Comparison of ENCODE assay signal across 10 mouse cellular contexts in genomic region chr5:117408216-117408615, GRCm38 (mm10). TPM values are rescaled to one million over a fixed set of nuclear protein-coding genes. Genes with fewer than 3 reads are reported as not detected.
A peak's percentile ranks its signal among the peaks of the same experiment; 100 is the strongest.
DNase-seq lines count a peak whose midpoint lies in the region; ATAC-seq and TF ChIP-seq lines count a peak whose summit lies in the region.
"Had no signal": no experiment of that assay in that cellular context is flagged by ENCODE, and none has a peak within 500 bp of the region (broad histone marks: within the 10 kb centered on the region; RNA-seq: fewer than 3 reads in every experiment).

No protein-coding gene starts in this region.

- H3K4me1 ChIP-seq in heart, postnatal 0 days (ENCODE audit: control insufficient read depth, insufficient read depth): no peaks in the 10 kb centered on the region
- no peaks in the 10 kb centered on the region for H3K4me1 ChIP-seq in heart, embryonic 10.5 days

- TF ChIP-seq EP300 in heart, postnatal 0 days (IDR thresholded peaks at IDR 0.05; ENCODE audit: low read depth): no peak

- ATAC-seq in heart, postnatal 0 days (ENCODE audit: insufficient read depth, low read depth): no peak
- ATAC-seq in activated CD4-positive, CD25-positive, alpha-beta regulatory T cell, adult 4 months: no peak

- no peak overlapping the region for H3K4me2 ChIP-seq in heart, postnatal 0 days (ENCODE audit: low read depth, low read length)
- H3K4me2 ChIP-seq: embryonic facial prominence, embryonic 15.5 days; limb, embryonic 13.5 days had no signal

- no peaks in the 10 kb centered on the region for H3K9me3 ChIP-seq in heart, postnatal 0 days (replicated peaks; ENCODE audit: control insufficient read depth, low read length)
- H3K9me3 ChIP-seq in heart, embryonic 10.5 days: no peaks in the 10 kb centered on the region
- H3K9me3 ChIP-seq: embryonic facial prominence, embryonic 15.5 days; limb, embryonic 13.5 days had no signal

- H3K36me3 ChIP-seq in heart, postnatal 0 days (replicated peaks; ENCODE audit: control insufficient read depth, insufficient read depth, low read length): no peaks in the 10 kb centered on the region
- H3K36me3 ChIP-seq in heart, embryonic 10.5 days: no peaks in the 10 kb centered on the region
- H3K36me3 ChIP-seq: embryonic facial prominence, embryonic 15.5 days; limb, embryonic 13.5 days had no signal

- H3K27me3 ChIP-seq in heart, postnatal 0 days (ENCODE audit: control insufficient read depth, insufficient read depth, low read length): peaks cover 15% of the 10 kb centered on the region
- H3K27me3 ChIP-seq in heart, embryonic 10.5 days (ENCODE audit: insufficient read depth, poor library complexity, severe bottlenecking): peaks cover 37% of the 10 kb centered on the region

- no peak overlapping the region for H3K27ac ChIP-seq in heart, postnatal 0 days (ENCODE audit: low read depth)
- no peak overlapping the region for H3K27ac ChIP-seq in heart, embryonic 10.5 days
- H3K27ac ChIP-seq: embryonic facial prominence, embryonic 15.5 days; limb, embryonic 13.5 days had no signal

- peak; percentile 37 for TF ChIP-seq CTCF in heart, postnatal 0 days (IDR thresholded peaks at IDR 0.05; ENCODE audit: low read depth)

- 65% methylated on average over 4 of the region's 4 CpGs for WGBS in heart, postnatal 0 days
- WGBS in heart, embryonic 10.5 days: 62% methylated on average over 4 of the region's 4 CpGs

- no peak for DNase-seq in heart, postnatal 0 days (ENCODE audit: low spot score)
- no peak for DNase-seq in heart, embryonic 10.5 days (ENCODE audit: low spot score)
- peak; percentile 42 for DNase-seq in urinary bladder, postnatal 14 days (ENCODE audit: low spot score)
- no peak for DNase-seq in urinary bladder, postnatal 36 days (ENCODE audit: low spot score in 2 of 2)
- peak; percentile 46 for DNase-seq in embryo, embryonic 11 days
- DNase-seq in mesoderm, embryonic 11.5 days (ENCODE audit: low read depth, low spot score): peak; percentile 20
- no peak for DNase-seq in left cerebral cortex, adult 8-10 months (ENCODE audit: low spot score in 2 of 2)

- H3K4me3 ChIP-seq in heart, postnatal 0 days (ENCODE audit: low read depth, low read length): no peak overlapping the region
- no peak overlapping the region for H3K4me3 ChIP-seq in heart, embryonic 10.5 days
- H3K4me3 ChIP-seq: embryonic facial prominence, embryonic 15.5 days; limb, embryonic 13.5 days had no signal

- no peak overlapping the region for H3K9ac ChIP-seq in heart, postnatal 0 days (replicated peaks; ENCODE audit: low read depth, low read length)
- H3K9ac ChIP-seq: embryonic facial prominence, embryonic 15.5 days; limb, embryonic 13.5 days had no signal

RNA-seq across cellular contexts. Expression of gene Ksr2, which starts 5.6 kb away (rescaled TPM):
- under 0.01 TPM in 1 of 2 replicates, not detected in the other for total RNA-seq in heart, postnatal 0 days (2014; rRNA removed; ENCODE audit: low replicate concordance)
- 0.01 TPM in 1 of 2 replicates, not detected in the other for polyA plus RNA-seq in heart, postnatal 0 days (2015; fragmentation: Nextera tagmentation; extraction: Ambion mirVana)
- 0.09 and 0.11 TPM in 2 replicates for polyA plus RNA-seq in heart, embryonic 10.5 days (2016; fragmentation: Nextera tagmentation; extraction: Ambion mirVana)
- polyA plus RNA-seq in activated CD4-positive, CD25-positive, alpha-beta regulatory T cell, adult 4 months (2017; shearing (Covaris generic)): under 1 TPM; 0.20 to 0.27 TPM
- 10 to 100 TPM; 40.3 to 43.9 (median 41.3) TPM for total RNA-seq in left cerebral cortex, adult 8-10 months (2022)

RNA-seq across cellular contexts. Expression of gene Rfc5, which starts 19.4 kb away (rescaled TPM):
- 19.8 and 36.3 TPM in 2 replicates for total RNA-seq in heart, postnatal 0 days (2014; rRNA removed; ENCODE audit: low replicate concordance)
- 19.2 and 19.4 TPM in 2 replicates for polyA plus RNA-seq in heart, postnatal 0 days (2015; fragmentation: Nextera tagmentation; extraction: Ambion mirVana)
- polyA plus RNA-seq in heart, embryonic 10.5 days (2016; fragmentation: Nextera tagmentation; extraction: Ambion mirVana): 91.6 and 105 TPM in 2 replicates
- 10 to 100 TPM; 32.2 to 35.6 TPM for polyA plus RNA-seq in activated CD4-positive, CD25-positive, alpha-beta regulatory T cell, adult 4 months (2017; shearing (Covaris generic))
- total RNA-seq in left cerebral cortex, adult 8-10 months (2022): 10 to 100 TPM; 11.6 to 18.0 (median 16.3) TPM

RNA-seq across cellular contexts. Expression of gene Wsb2, which starts 51.1 kb away (rescaled TPM):
- 137 and 139 TPM in 2 replicates for total RNA-seq in heart, postnatal 0 days (2014; rRNA removed; ENCODE audit: low replicate concordance)
- 77.4 and 83.2 TPM in 2 replicates for polyA plus RNA-seq in heart, postnatal 0 days (2015; fragmentation: Nextera tagmentation; extraction: Ambion mirVana)
- 79.6 and 88.4 TPM in 2 replicates for polyA plus RNA-seq in heart, embryonic 10.5 days (2016; fragmentation: Nextera tagmentation; extraction: Ambion mirVana)
- 10 to 100 TPM; 11.0 TPM for polyA plus RNA-seq in activated CD4-positive, CD25-positive, alpha-beta regulatory T cell, adult 4 months (2017; shearing (Covaris generic))
- total RNA-seq in left cerebral cortex, adult 8-10 months (2022): 100 to 1,000 TPM; 263 to 297 (median 279) TPM

Comparison
In these comparisons a context has a peak if more than half of its experiments do, and no peak if none do; other contexts are left out.
1. DNase-seq: peak in urinary bladder, postnatal 14 days (single experiment), embryo, embryonic 11 days (single experiment) and mesoderm, embryonic 11.5 days (single experiment); none in heart, postnatal 0 days (single experiment), heart, embryonic 10.5 days (single experiment), urinary bladder, postnatal 36 days (0 of 2) and left cerebral cortex, adult 8-10 months (0 of 2).